Mouse (Mus musculus): Measurements from ENCODE around the gene Ulk3.

Gene Ulk3

DNA sequence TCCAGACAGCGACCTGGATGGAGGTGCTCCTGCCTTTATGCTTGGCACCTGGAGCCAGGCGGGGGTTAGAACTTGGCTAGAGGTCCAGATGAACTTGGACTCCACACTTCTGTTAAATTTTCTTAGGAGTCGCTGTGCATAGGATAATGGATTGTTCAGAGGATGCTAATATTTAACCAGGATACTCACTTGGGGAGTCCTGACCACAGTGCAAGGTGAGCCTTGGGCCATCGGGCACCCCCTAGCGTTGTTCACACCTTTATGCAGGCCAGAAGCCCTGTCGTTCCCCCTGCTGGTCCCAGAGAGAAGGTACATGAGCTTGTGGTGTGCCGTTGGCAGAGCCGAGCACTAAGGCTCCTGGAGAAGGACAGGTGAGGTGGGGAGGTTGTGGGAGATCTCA, 22.4 kb upstream of the Ulk3 start:
- no peak for ATAC-seq (ENCODE audit: insufficient number of reproducible peaks, low FRiP score, low TSS enrichment)

- no peak for ATAC-seq (ENCODE audit: insufficient number of reproducible peaks, low FRiP score, low TSS enrichment)
Measured at GRCm38 (mm10) chr9:57568500-57568899, 20.8 kb upstream of the Ulk3 start.

- ATAC-seq (ENCODE audit: insufficient number of reproducible peaks, low FRiP score, low TSS enrichment), result no peak
Measured at GRCm38 (mm10) chr9:57574397-57574796, 14.9 kb upstream of the Ulk3 start.

DNA sequence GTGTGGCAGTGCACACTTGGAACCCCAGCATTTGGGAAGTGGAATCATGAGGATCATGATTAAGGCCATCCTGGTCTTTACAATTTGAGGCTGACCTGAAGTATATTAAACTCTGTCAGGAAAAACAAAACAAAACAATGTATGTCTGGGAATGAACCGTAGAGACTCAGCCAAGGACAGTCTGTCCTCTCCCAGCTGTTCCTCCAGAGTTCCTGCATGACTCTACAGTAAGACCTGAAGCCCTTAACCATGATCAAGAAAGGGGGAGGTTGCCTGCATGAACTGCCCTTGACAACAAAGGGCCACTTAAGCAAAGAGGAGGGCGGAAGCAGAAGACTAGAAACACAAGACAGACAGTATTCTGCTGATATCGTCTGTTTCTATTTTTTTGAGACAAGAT, 13.7 kb upstream of the Ulk3 start:
- no peak for ATAC-seq (ENCODE audit: insufficient number of reproducible peaks, low FRiP score, low TSS enrichment)

- ATAC-seq (ENCODE audit: insufficient number of reproducible peaks, low FRiP score, low TSS enrichment), result no peak
Measured at GRCm38 (mm10) chr9:57577144-57577849, 12.0 kb upstream of the Ulk3 start.

DNA sequence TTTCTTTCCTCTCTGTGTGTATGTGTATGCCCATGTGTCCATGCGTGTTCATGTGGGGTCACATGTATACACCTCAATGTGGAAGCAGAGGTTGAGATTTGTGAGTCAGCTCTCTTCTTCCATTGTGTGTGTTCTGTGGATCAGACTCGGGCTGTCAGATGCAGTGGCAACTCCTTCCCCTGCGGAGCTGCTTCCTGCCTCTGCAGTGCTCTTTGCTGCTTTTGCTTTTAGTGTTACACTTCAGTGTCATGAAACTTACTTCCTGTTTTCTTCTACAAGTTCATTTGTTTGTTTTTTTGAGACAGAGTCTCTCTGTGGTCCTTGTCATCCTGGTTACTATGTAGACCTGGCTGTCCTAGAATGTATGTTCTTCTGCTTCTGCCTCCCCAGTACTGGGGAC, 4.3 kb upstream of the Ulk3 start:
- no peak for ATAC-seq (ENCODE audit: insufficient number of reproducible peaks, low FRiP score, low TSS enrichment)

DNA sequence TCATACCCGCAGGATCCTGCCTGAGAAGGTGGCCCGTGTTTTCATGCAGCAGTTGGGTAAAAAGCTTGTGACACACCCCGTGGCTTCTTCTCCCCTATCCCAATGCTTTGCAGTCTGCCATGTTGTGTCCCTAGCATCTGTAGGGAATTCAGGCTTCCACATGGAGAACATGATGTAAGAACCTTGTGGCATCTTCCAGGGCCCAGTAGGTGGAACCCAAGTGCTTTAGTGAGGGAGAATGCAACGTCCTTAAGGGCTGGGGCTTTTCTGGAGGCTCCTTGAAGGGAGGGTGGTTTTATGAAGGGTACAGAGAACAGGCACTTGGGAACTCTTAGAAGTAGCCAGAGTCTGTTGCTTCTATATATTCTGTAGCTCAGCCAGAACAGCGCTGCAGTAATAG, 1.5 kb downstream of the Ulk3 start:
- ATAC-seq (ENCODE audit: insufficient number of reproducible peaks, low FRiP score, low TSS enrichment), result no peak

DNA sequence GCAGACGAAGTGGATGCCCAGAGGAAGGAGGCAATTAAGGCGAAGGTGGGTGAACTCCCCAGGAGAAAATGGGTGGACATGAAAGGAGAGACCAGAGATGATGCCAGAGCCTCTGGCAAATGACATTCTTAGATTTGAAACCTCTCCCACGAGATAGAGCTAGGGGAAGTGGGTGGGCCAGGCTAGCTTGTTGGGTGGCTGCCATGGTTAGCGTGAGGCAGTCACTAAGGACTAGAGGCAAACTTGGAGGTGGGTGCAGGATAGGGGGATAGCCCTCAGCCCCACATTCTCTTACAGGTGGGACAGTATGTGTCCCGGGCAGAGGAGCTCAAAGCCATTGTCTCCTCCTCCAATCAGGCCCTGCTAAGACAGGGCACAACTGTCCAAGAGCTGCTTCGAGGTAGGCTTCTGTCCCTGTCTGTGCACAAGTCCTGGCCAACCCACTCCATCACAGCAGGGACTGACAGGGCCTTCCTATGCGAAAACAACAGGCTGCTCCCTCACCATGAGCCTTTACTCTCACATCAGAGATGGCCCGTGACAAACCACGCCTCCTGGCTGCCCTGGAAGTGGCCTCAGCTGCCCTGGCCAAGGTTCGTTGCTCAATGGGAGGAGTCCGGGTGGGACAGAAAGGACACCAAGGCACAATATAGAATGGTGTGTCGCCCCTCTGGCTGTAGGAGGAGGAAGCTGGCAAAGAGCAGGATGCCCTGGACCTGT, 4.4 kb downstream of the Ulk3 start:
- ATAC-seq (ENCODE audit: insufficient number of reproducible peaks, low FRiP score, low TSS enrichment), result no peak

- no peak for ATAC-seq (ENCODE audit: insufficient number of reproducible peaks, low FRiP score, low TSS enrichment)
Measured at GRCm38 (mm10) chr9:57594174-57594509, 4.9 kb downstream of the Ulk3 start.

DNA sequence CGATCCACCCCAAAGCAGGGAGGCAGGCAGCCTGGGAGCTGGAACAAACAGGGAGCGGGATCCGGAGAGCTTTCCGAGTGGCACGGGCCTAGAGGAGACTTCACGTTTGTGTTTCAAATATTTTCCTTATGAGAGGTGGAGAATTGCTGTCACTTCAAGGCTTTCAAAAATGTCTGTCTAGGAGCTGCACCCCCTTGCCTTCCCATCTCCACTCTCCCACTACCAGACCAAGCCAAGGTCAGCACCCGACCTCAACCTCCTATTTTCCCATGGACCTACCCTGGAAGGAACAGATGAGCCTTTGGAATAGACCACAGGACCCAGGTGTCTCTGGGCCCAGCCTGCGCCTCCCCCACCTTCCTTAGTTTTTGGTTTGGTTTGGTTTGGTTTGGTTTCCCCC, 8.0 kb downstream of the Ulk3 start:
- ATAC-seq (ENCODE audit: insufficient number of reproducible peaks, low FRiP score, low TSS enrichment), result no peak

- no peak for ATAC-seq (ENCODE audit: insufficient number of reproducible peaks, low FRiP score, low TSS enrichment)
Measured at GRCm38 (mm10) chr9:57597929-57598382, 8.7 kb downstream of the Ulk3 start.

DNA sequence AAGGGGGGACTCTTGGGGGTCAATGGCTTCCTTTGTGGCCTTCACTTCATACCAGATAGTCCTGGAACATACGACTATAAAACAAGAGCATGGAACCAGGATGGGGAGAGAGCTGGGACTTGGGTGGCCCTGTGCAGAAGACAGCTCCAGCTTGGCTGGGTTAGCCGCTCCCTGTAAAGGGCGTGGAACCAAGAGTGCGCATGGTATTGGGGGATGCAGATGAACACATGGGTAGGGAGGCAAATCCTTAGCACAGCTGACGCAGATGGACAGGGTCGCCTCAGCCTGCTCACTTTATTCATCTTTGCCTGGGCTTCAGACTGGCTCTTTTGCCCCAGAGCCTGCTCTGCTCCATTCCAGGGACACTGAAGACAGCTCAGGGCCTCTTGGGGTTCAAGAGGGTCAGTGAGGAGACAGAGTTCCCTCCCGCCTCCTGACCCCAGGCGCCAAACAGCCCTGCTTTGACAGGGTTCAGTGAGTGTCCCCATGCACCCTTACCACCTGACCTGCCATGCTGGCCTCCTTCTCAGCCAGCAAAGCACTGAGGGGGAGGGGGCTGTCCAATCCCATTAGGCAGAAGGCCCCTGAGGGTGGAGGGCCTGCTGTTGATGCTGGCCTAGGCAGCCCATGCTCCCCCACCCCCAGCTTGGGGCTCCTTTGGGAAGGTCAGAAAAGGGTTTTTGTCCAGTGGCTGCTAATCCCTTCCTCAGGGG, 9.8 kb downstream of the Ulk3 start:
- ATAC-seq (ENCODE audit: insufficient number of reproducible peaks, low FRiP score, low TSS enrichment), result no peak

DNA sequence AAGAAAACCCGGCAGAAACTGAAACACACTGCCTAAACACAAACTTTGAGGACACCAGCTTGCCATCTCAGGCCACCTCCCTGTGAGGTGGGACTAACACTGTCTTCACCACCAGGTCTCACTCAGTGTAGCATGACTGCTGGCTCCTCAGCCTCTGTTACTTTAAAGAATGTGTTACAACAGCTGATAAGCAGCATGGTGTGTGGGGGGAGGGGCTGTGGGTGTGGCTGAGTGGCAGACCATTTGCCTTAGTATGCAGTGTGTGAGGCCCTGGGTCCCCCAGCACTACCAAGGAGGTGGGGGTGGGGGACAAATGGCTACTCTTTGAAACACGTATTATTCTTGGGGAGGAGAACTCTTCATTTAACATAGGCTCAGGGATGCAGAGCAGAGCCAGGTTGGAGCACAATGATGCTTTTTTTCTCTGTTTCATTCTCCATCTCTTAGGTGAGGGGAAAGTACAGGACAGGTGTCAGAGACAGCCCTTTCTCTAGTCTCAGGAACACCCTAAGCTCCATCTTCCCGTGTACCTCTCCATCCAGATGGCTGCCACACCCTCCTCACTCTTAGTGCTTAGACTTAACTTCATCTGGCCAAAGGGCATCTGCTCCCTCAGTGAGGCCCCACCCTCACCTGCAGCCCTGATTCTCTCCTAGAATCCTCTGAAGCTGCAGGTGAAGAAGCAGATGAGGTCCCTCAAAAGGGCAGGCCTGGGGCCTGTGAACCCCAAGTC, 11.5 kb downstream of the Ulk3 start:
- no peak for ATAC-seq (ENCODE audit: insufficient number of reproducible peaks, low FRiP score, low TSS enrichment)

GRCm38 (mm10) chr9:57601353-57601706, 12.1 kb downstream of the Ulk3 start:
- ATAC-seq (ENCODE audit: insufficient number of reproducible peaks, low FRiP score, low TSS enrichment), result no peak

DNA sequence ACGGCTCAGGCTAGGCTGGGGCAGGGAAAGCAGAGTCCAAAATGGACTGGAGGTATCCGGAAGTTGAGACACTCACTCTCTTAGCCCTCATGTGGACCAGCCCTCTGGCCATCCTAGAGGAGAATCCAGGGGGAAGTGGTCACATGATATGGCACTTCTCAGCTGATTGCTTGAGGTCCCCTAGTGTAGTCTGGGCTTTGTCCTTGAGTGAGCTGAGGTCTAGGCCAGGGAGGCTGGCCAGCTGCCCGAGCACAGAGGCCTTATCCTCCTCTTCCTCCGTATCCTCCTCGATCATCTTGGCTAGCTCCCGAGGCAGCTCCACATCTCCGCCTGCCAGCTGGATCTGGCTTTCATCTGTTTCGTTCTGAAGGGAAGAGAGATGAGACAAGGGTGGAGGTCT, 12.8 kb downstream of the Ulk3 start:
- no peak for ATAC-seq (ENCODE audit: insufficient number of reproducible peaks, low FRiP score, low TSS enrichment)

DNA sequence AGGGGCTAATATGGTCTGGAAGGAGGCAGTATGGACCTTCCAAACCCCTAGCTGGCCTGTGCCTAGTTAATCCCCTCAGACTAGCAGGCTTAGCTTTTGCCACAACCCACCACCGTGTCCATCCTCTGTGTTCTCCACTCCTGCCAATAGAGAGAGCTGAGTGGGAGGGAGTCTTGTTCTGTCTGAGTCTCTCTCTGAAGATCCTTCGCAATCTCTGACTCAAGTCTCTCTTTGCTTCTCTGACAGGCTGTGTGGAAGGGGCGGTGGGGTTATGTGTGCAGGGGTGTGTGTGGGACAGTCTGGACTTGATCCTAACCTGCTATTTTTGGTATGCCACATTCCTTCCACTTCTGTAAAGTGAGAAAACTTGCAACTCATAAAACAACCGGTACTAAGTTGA, 15.6 kb downstream of the Ulk3 start:
- no peak for ATAC-seq (ENCODE audit: insufficient number of reproducible peaks, low FRiP score, low TSS enrichment)

- ATAC-seq (ENCODE audit: insufficient number of reproducible peaks, low FRiP score, low TSS enrichment), result no peak
Measured at GRCm38 (mm10) chr9:57605503-57605902, 16.3 kb downstream of the Ulk3 start.

DNA sequence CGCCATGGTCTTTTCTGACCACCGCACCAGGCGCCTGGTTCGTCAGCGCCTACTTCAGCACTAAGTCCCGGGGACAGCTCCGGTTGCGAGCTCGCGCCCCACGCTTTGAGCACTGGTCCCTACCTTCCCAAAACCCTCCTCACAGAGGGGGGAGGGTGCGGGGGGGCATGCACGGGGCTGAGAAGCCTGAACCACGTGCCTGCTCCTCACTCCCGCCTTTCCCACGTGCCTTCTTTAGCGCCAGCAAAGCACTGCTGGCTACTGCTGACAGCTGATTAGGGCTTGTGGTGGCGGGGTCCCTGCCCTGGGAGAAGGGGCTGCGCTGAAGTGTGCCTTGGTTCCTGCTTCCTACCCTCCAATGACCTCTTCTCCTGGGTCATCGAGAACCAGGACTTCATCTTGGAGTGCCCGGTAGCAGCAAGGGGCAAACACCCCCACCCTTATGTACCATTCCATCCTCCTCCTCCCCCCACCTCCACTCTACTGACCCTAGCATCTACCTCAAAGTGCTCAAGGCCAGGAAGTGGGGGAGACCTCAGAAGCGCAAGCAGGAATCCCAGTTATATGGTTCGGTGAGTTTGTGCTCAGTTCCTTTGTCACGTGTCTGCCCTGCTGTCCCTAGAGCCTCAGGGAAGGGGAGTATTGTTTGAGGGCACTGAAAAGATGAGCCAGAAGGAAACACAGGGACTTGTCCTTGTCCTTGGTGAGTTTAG, 17.0 kb downstream of the Ulk3 start, which contains the start of gene Cplx3:
Cplx3 (minus strand) TSS at position 143 of the 713 bp plus-strand sequence.
- no peak for ATAC-seq (ENCODE audit: insufficient number of reproducible peaks, low FRiP score, low TSS enrichment)

DNA sequence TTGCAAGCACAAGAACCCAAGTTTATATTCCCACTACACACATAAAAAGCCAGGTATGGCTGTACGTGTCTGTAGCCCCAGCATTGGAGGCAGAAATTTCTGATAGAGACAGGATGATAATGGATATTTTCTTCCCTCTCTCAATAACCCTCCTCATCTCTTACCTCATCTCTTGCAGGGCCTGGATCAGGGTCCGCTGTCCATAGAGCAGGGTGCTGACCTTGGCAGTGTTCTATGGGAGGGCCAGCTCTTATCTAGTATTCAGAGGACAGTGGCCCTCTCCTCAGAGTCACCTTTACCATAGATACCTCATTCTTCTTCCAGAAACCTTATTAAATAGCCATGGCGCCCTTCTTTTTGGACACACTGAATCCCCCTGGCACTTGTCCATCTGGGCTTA, 20.6 kb downstream of the Ulk3 start:
- ATAC-seq (ENCODE audit: insufficient number of reproducible peaks, low FRiP score, low TSS enrichment), result no peak

GRCm38 (mm10) chr9:57610359-57610826, 21.1 kb downstream of the Ulk3 start:
- 0 out of 2 replicates have a peak, but pooled peaks have one; percentile 40 for ATAC-seq (ENCODE audit: insufficient number of reproducible peaks, low FRiP score, low TSS enrichment)

Data from cerebellum, adult (tissue).